Mouse (Mus musculus): ENCODE measurements at regions not wholly inside any gene's neighbourhood (a gene's known extent, or its start where the extent isn't known, plus 50 kb on each side); places are given as distances from the start of the nearest gene placed in this dataset.

GRCm38 (mm10) chr5:132858846-132859510 lies 315.8 kb upstream of the Auts2 start:
- H3K9ac ChIP-seq (ENCODE audit: low read depth, low read length) = no peak overlapping the region
- WGBS = 53% methylated on average over 5 of the region's 5 CpGs
- TF ChIP-seq CTCF (IDR thresholded peaks at IDR 0.05; ENCODE audit: low read depth) = no peak

GRCm38 (mm10) chr5:132855619-132856510 lies 312.7 kb upstream of the Auts2 start:
- Histone ChIP-seq H3K4me2 (replicated peaks; ENCODE audit: low read depth) (no peak overlapping the region), H3K27me3 (replicated peaks; ENCODE audit: control insufficient read depth, insufficient read depth, low read length) (no peaks in the 10 kb centered on the region), H3K4me1 (replicated peaks; ENCODE audit: control insufficient read depth, insufficient read depth, low read length) (no peaks in the 10 kb centered on the region), H3K4me3 (ENCODE audit: low read depth, low read length) (no peak overlapping the region), H3K9me3 (ENCODE audit: control insufficient read depth) (no peaks in the 10 kb centered on the region), H3K36me3 (ENCODE audit: control insufficient read depth, insufficient read depth) (no peaks in the 10 kb centered on the region), H3K9ac (ENCODE audit: low read depth, low read length) (no peak overlapping the region), H3K27ac (ENCODE audit: low read depth, low read length) (no peak overlapping the region)
- WGBS = 73% methylated on average over 4 of the region's 4 CpGs
- ATAC-seq = no peak
- TF ChIP-seq CTCF (IDR thresholded peaks at IDR 0.05; ENCODE audit: low read depth) = no peak

More at GRCm38 (mm10) chr5:132858846-132859510, 315.8 kb upstream of the Auts2 start:
- H3K4me2 ChIP-seq (replicated peaks; ENCODE audit: low read depth) = no peak overlapping the region
- H3K36me3 ChIP-seq (ENCODE audit: control insufficient read depth, insufficient read depth) = no peaks in the 10 kb centered on the region
- H3K27me3 ChIP-seq (replicated peaks; ENCODE audit: control insufficient read depth, insufficient read depth, low read length) = no peaks in the 10 kb centered on the region
- H3K9me3 ChIP-seq (ENCODE audit: control insufficient read depth) = no peaks in the 10 kb centered on the region
- H3K4me1 ChIP-seq (replicated peaks; ENCODE audit: control insufficient read depth, insufficient read depth, low read length) = no peaks in the 10 kb centered on the region
- ATAC-seq = no peak
- H3K4me3 ChIP-seq (ENCODE audit: low read depth, low read length) = no peak overlapping the region
- H3K27ac ChIP-seq (ENCODE audit: low read depth, low read length) = no peak overlapping the region

- WGBS = 80% methylated on average over 6 of the region's 6 CpGs
- Histone ChIP-seq H3K4me1 (replicated peaks; ENCODE audit: control insufficient read depth, insufficient read depth, low read length) (no peaks in the 10 kb centered on the region), H3K36me3 (ENCODE audit: control insufficient read depth, insufficient read depth) (no peaks in the 10 kb centered on the region), H3K9me3 (ENCODE audit: control insufficient read depth) (no peaks in the 10 kb centered on the region), H3K27ac (ENCODE audit: low read depth, low read length) (no peak overlapping the region), H3K4me2 (replicated peaks; ENCODE audit: low read depth) (no peak overlapping the region), H3K4me3 (ENCODE audit: low read depth, low read length) (no peak overlapping the region), H3K9ac (ENCODE audit: low read depth, low read length) (no peak overlapping the region), H3K27me3 (replicated peaks; ENCODE audit: control insufficient read depth, insufficient read depth, low read length) (no peaks in the 10 kb centered on the region)
- no peak for ATAC-seq
- no peak for TF ChIP-seq CTCF (IDR thresholded peaks at IDR 0.05; ENCODE audit: low read depth)
Measured at GRCm38 (mm10) chr5:132850770-132851169, 307.6 kb upstream of the Auts2 start.

GRCm38 (mm10) chr5:132848086-132848485 lies 304.9 kb upstream of the Auts2 start:
- Histone ChIP-seq H3K9ac (ENCODE audit: low read depth, low read length) (no peak overlapping the region), H3K27me3 (replicated peaks; ENCODE audit: control insufficient read depth, insufficient read depth, low read length) (no peaks in the 10 kb centered on the region), H3K4me2 (replicated peaks; ENCODE audit: low read depth) (no peak overlapping the region), H3K36me3 (ENCODE audit: control insufficient read depth, insufficient read depth) (no peaks in the 10 kb centered on the region), H3K9me3 (ENCODE audit: control insufficient read depth) (no peaks in the 10 kb centered on the region), H3K4me1 (replicated peaks; ENCODE audit: control insufficient read depth, insufficient read depth, low read length) (no peaks in the 10 kb centered on the region), H3K4me3 (ENCODE audit: low read depth, low read length) (no peak overlapping the region), H3K27ac (ENCODE audit: low read depth, low read length) (no peak overlapping the region)
- no peak for ATAC-seq
- 79% methylated on average over 3 of the region's 3 CpGs for WGBS
- no peak for TF ChIP-seq CTCF (IDR thresholded peaks at IDR 0.05; ENCODE audit: low read depth)

- Histone ChIP-seq H3K4me1 (replicated peaks; ENCODE audit: control insufficient read depth, insufficient read depth, low read length) (no peaks in the 10 kb centered on the region), H3K4me3 (ENCODE audit: low read depth, low read length) (no peak overlapping the region), H3K27ac (ENCODE audit: low read depth, low read length) (no peak overlapping the region), H3K36me3 (ENCODE audit: control insufficient read depth, insufficient read depth) (no peaks in the 10 kb centered on the region), H3K4me2 (replicated peaks; ENCODE audit: low read depth) (no peak overlapping the region), H3K9ac (ENCODE audit: low read depth, low read length) (no peak overlapping the region), H3K27me3 (replicated peaks; ENCODE audit: control insufficient read depth, insufficient read depth, low read length) (no peaks in the 10 kb centered on the region), H3K9me3 (ENCODE audit: control insufficient read depth) (0 out of 2 replicates have a peak, but pooled peaks cover 2% of the 10 kb centered on the region)
- 65% methylated on average over 3 of the region's 3 CpGs for WGBS
- no peak for TF ChIP-seq CTCF (IDR thresholded peaks at IDR 0.05; ENCODE audit: low read depth)
- ATAC-seq = no peak
Measured at GRCm38 (mm10) chr5:132843284-132843683, 300.1 kb upstream of the Auts2 start.

GRCm38 (mm10) chr5:132841794-132842193 lies 298.6 kb upstream of the Auts2 start:
- H3K9me3 ChIP-seq (ENCODE audit: control insufficient read depth) = 0 out of 2 replicates have a peak, but pooled peaks cover 2% of the 10 kb centered on the region
- TF ChIP-seq CTCF (IDR thresholded peaks at IDR 0.05; ENCODE audit: low read depth) = peak; percentile 33; the same call in 1 of the 2 replicates
- H3K36me3 ChIP-seq (ENCODE audit: control insufficient read depth, insufficient read depth) = no peaks in the 10 kb centered on the region
- no peak overlapping the region for H3K4me3 ChIP-seq (ENCODE audit: low read depth, low read length)
- WGBS = 83% methylated on average over 3 of the region's 3 CpGs
- H3K9ac ChIP-seq (ENCODE audit: low read depth, low read length) = no peak overlapping the region
- H3K4me1 ChIP-seq (replicated peaks; ENCODE audit: control insufficient read depth, insufficient read depth, low read length) = no peaks in the 10 kb centered on the region
- ATAC-seq = no peak
- H3K27ac ChIP-seq (ENCODE audit: low read depth, low read length) = no peak overlapping the region
- no peaks in the 10 kb centered on the region for H3K27me3 ChIP-seq (replicated peaks; ENCODE audit: control insufficient read depth, insufficient read depth, low read length)
- no peak overlapping the region for H3K4me2 ChIP-seq (replicated peaks; ENCODE audit: low read depth)
